Mouse (Mus musculus): Measurements from ENCODE around the gene Akap9. TPM values are rescaled to one million over a fixed set of nuclear protein-coding genes. Genes with fewer than 3 reads are reported as not detected.

Akap9 gene
- polyA plus RNA-seq, 1 experiment: 13.9 TPM

GRCm38 (mm10) chr5:3961286-3961685, 33.4 kb downstream of the Akap9 start:
- WGBS: 98% methylated on average over 7 of the region's 7 CpGs
- Histone ChIP-seq H3K27ac (ENCODE audit: control insufficient read depth, insufficient read depth, low read length) (no peak overlapping the region), H3K36me3 (ENCODE audit: control insufficient read depth, insufficient read depth, low read length) (peaks cover 25% of the 10 kb centered on the region), H3K4me1 (replicated peaks; ENCODE audit: control insufficient read depth, insufficient read depth, low read length) (no peaks in the 10 kb centered on the region), H3K27me3 (ENCODE audit: control insufficient read depth, insufficient read depth, low read length) (no peaks in the 10 kb centered on the region), H3K4me3 (ENCODE audit: control insufficient read depth, insufficient read depth, low read length) (no peak overlapping the region)
- DNase-seq: no peak
- no peak for TF ChIP-seq POLR2A (IDR thresholded peaks at IDR 0.05; ENCODE audit: control insufficient read depth, extremely low read depth, insufficient read depth, low read length, poor library complexity)
- TF ChIP-seq CTCF (IDR thresholded peaks at IDR 0.05; ENCODE audit: borderline replicate concordance, control insufficient read depth, extremely low read depth, insufficient read depth, low read length, poor library complexity): no peak

DNA sequence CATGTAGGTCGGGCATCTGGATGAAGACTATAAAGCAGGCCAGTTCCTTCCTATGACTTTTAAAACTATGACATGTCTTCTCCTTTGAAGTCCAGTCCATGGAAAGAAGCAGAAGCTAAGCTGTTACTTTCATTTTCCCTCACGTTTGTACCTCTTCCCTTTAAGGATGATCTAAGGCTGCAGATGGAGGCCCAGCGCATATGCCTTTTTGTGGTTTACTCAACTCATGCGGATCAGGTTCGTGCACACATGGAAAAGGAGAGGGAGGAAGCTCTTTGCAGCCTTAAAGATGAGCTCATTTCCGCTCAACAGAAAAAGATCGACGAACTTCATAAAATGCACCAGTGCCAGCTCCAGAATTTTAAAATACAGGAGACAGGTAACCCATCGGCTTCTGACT, 40.6 kb downstream of the Akap9 start:
- peaks cover 27% of the 10 kb centered on the region for H3K36me3 ChIP-seq (ENCODE audit: control insufficient read depth, insufficient read depth, low read length)
- 76% methylated on average over 9 of the region's 9 CpGs for WGBS
- no peaks in the 10 kb centered on the region for H3K4me1 ChIP-seq (replicated peaks; ENCODE audit: control insufficient read depth, insufficient read depth, low read length)
- TF ChIP-seq CTCF (IDR thresholded peaks at IDR 0.05; ENCODE audit: borderline replicate concordance, control insufficient read depth, extremely low read depth, insufficient read depth, low read length, poor library complexity) (no peak), POLR2A (IDR thresholded peaks at IDR 0.05; ENCODE audit: control insufficient read depth, extremely low read depth, insufficient read depth, low read length, poor library complexity) (no peak)
- DNase-seq: no peak
- no peak overlapping the region for H3K27ac ChIP-seq (ENCODE audit: control insufficient read depth, insufficient read depth, low read length)
- H3K27me3 ChIP-seq (ENCODE audit: control insufficient read depth, insufficient read depth, low read length): no peaks in the 10 kb centered on the region
- no peak overlapping the region for H3K4me3 ChIP-seq (ENCODE audit: control insufficient read depth, insufficient read depth, low read length)

DNA sequence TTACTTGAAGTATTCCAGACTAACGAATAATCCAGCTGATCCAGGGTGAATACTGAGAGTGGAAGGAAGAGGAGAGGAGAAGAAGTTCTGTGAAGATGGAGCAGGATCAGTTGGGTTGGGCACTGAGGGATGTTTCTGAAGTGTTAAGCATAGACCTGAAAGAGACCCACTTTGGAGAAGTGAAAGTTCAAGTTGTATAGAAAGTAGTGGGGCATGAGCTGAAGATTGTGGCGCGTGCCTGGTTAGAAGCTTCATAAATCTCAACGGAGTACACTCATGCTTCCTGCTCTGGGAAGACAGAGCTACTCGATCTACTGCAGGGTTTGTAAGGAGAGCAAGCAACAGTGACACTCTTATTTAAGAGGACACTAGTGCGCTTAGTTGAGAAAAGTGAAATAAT, 41.3 kb downstream of the Akap9 start:
- no peak for DNase-seq
- no peaks in the 10 kb centered on the region for H3K27me3 ChIP-seq (ENCODE audit: control insufficient read depth, insufficient read depth, low read length)
- H3K27ac ChIP-seq (ENCODE audit: control insufficient read depth, insufficient read depth, low read length): no peak overlapping the region; the same call in 1 of the 2 replicates
- no peaks in the 10 kb centered on the region for H3K4me1 ChIP-seq (replicated peaks; ENCODE audit: control insufficient read depth, insufficient read depth, low read length)
- TF ChIP-seq CTCF (IDR thresholded peaks at IDR 0.05; ENCODE audit: borderline replicate concordance, control insufficient read depth, extremely low read depth, insufficient read depth, low read length, poor library complexity) (no peak), POLR2A (IDR thresholded peaks at IDR 0.05; ENCODE audit: control insufficient read depth, extremely low read depth, insufficient read depth, low read length, poor library complexity) (no peak)
- WGBS: 94% methylated on average over 6 of the region's 6 CpGs
- no peak overlapping the region for H3K4me3 ChIP-seq (ENCODE audit: control insufficient read depth, insufficient read depth, low read length)
- H3K36me3 ChIP-seq (ENCODE audit: control insufficient read depth, insufficient read depth, low read length): peaks cover 31% of the 10 kb centered on the region

DNA sequence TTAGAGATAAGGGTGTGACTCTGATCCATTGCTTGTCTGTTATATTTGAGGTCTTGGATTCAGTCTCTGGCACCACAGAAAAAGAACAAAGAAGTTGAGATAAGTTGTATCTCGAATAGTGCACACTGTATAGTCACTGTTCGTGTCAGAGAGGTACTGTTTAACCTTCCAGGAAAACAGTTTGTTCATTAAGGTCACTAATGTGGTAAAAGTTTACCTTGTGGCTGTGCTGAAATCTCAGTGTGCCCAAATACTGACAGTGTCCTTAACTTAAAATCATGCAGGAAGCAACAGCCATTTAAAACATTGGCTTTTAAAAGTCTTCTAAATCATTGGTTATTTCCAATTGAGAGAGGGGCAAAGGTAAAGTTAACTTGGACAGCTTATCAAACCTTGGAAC, 43.1 kb downstream of the Akap9 start:
- H3K27me3 ChIP-seq (ENCODE audit: control insufficient read depth, insufficient read depth, low read length): no peaks in the 10 kb centered on the region
- no peak for DNase-seq
- 94% methylated on average over 2 of the region's 2 CpGs for WGBS
- peaks cover 31% of the 10 kb centered on the region for H3K36me3 ChIP-seq (ENCODE audit: control insufficient read depth, insufficient read depth, low read length)
- TF ChIP-seq CTCF (IDR thresholded peaks at IDR 0.05; ENCODE audit: borderline replicate concordance, control insufficient read depth, extremely low read depth, insufficient read depth, low read length, poor library complexity) (no peak), POLR2A (IDR thresholded peaks at IDR 0.05; ENCODE audit: control insufficient read depth, extremely low read depth, insufficient read depth, low read length, poor library complexity) (no peak)
- no peak overlapping the region for H3K4me3 ChIP-seq (ENCODE audit: control insufficient read depth, insufficient read depth, low read length)
- no peak overlapping the region for H3K27ac ChIP-seq (ENCODE audit: control insufficient read depth, insufficient read depth, low read length)
- H3K4me1 ChIP-seq (replicated peaks; ENCODE audit: control insufficient read depth, insufficient read depth, low read length): no peaks in the 10 kb centered on the region

DNA sequence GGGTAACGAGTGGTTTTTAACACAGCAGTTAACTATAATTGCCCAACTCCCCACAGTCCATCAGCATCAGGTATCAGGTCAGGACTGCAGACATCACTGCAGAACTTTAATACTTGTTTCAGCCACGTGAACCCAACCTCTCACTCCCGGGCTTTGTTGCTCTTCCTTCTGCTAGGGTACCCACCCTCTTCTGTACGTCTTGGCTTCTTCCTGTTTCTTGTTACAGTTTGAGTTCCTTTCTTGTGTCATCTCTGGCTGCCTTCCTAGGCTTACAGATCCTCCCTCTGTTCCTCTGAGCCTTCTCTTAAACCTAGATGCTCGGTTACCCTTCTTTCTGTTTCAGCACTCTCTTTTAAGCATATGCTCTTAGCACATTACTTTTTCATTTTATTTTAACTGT, 45.9 kb downstream of the Akap9 start:
- no peaks in the 10 kb centered on the region for H3K27me3 ChIP-seq (ENCODE audit: control insufficient read depth, insufficient read depth, low read length)
- no peak for TF ChIP-seq POLR2A (IDR thresholded peaks at IDR 0.05; ENCODE audit: control insufficient read depth, extremely low read depth, insufficient read depth, low read length, poor library complexity)
- no peak for TF ChIP-seq CTCF (IDR thresholded peaks at IDR 0.05; ENCODE audit: borderline replicate concordance, control insufficient read depth, extremely low read depth, insufficient read depth, low read length, poor library complexity)
- no peaks in the 10 kb centered on the region for H3K4me1 ChIP-seq (replicated peaks; ENCODE audit: control insufficient read depth, insufficient read depth, low read length)
- 83% methylated on average over 5 of the region's 5 CpGs for WGBS
- H3K36me3 ChIP-seq (ENCODE audit: control insufficient read depth, insufficient read depth, low read length): peaks cover 26% of the 10 kb centered on the region
- no peak overlapping the region for H3K4me3 ChIP-seq (ENCODE audit: control insufficient read depth, insufficient read depth, low read length)
- no peak overlapping the region for H3K27ac ChIP-seq (ENCODE audit: control insufficient read depth, insufficient read depth, low read length)
- DNase-seq: no peak

DNA sequence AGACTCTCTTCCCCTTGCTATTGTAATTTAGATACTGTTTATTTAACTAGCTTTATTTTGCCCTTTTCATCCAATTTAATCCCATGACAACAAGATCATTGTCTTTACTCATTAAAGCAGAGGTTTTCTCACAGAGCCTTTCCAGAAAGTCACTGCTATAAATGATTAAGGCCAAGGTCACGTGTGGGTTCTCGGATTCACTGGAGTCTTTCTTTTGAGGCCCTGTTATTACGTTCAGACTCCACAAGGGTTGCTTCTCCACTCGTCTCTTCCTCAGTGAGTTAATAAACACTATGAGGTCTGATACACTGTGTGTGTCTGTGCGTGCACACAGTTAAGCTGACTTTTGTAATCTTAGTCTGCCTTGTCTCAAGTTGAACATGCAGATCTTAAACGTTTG, 47.0 kb downstream of the Akap9 start:
- 94% methylated on average over 6 of the region's 6 CpGs for WGBS
- TF ChIP-seq CTCF (IDR thresholded peaks at IDR 0.05; ENCODE audit: borderline replicate concordance, control insufficient read depth, extremely low read depth, insufficient read depth, low read length, poor library complexity): no peak
- TF ChIP-seq POLR2A (IDR thresholded peaks at IDR 0.05; ENCODE audit: control insufficient read depth, extremely low read depth, insufficient read depth, low read length, poor library complexity): no peak
- Histone ChIP-seq H3K4me1 (replicated peaks; ENCODE audit: control insufficient read depth, insufficient read depth, low read length) (no peaks in the 10 kb centered on the region), H3K4me3 (ENCODE audit: control insufficient read depth, insufficient read depth, low read length) (no peak overlapping the region), H3K27me3 (ENCODE audit: control insufficient read depth, insufficient read depth, low read length) (no peaks in the 10 kb centered on the region), H3K27ac (ENCODE audit: control insufficient read depth, insufficient read depth, low read length) (no peak overlapping the region), H3K36me3 (ENCODE audit: control insufficient read depth, insufficient read depth, low read length) (peaks cover 15% of the 10 kb centered on the region)
- no peak for DNase-seq

GRCm38 (mm10) chr5:3976111-3976510, 48.3 kb downstream of the Akap9 start:
- TF ChIP-seq CTCF (IDR thresholded peaks at IDR 0.05; ENCODE audit: borderline replicate concordance, control insufficient read depth, extremely low read depth, insufficient read depth, low read length, poor library complexity) (no peak), POLR2A (IDR thresholded peaks at IDR 0.05; ENCODE audit: control insufficient read depth, extremely low read depth, insufficient read depth, low read length, poor library complexity) (no peak)
- Histone ChIP-seq H3K36me3 (ENCODE audit: control insufficient read depth, insufficient read depth, low read length) (peaks cover 9% of the 10 kb centered on the region), H3K27ac (ENCODE audit: control insufficient read depth, insufficient read depth, low read length) (no peak overlapping the region), H3K4me3 (ENCODE audit: control insufficient read depth, insufficient read depth, low read length) (no peak overlapping the region), H3K4me1 (replicated peaks; ENCODE audit: control insufficient read depth, insufficient read depth, low read length) (no peaks in the 10 kb centered on the region), H3K27me3 (ENCODE audit: control insufficient read depth, insufficient read depth, low read length) (no peaks in the 10 kb centered on the region)
- no peak for DNase-seq
- 96% methylated on average over 8 of the region's 8 CpGs for WGBS
